Mouse (Mus musculus): ENCODE measurements around the gene Dazap2. TPM values are rescaled to one million over a fixed set of nuclear protein-coding genes. Genes with fewer than 3 reads are reported as not detected.

Gene Dazap2
- total and polyA plus RNA-seq, 3 experiments = 100 to 341 (median 233) TPM

DNA sequence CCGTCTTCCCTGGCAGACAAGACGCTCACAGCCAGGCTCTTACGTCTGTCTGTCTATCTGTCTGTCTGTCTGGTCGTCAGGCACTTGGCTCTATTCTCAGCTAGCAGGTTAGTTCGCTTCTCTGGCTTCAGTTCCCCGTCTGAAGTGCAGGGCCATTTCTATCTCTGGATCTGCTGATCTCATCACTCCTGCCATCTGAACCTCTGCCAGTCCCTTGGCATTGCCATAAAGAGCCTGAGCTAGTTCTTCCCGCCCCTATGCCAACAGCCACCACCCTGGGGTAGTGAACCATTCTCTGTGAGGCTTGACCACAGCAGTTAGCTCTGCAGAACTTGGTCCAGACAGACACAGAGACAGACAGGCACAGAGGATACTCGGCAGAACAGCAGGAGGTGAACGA, 45.2 kb downstream of the Dazap2 start:
- no peak for DNase-seq (ENCODE audit: low read depth, low spot score)
- Histone ChIP-seq H3K79me2 (ENCODE audit: control insufficient read depth, insufficient read depth, low read length, poor library complexity) (peaks cover 9% of the 10 kb centered on the region), H3K36me3 (ENCODE audit: control insufficient read depth in 1 of 2, insufficient read depth in 2 of 2, low read length in 2 of 2) (peaks cover 7 to 26% of the 10 kb centered on the region in 2 experiments), H3K9me3 (replicated peaks; ENCODE audit: insufficient read depth, low read length) (no peaks in the 10 kb centered on the region), H3K4me1 (ENCODE audit: control insufficient read depth in 1 of 2, insufficient read depth in 2 of 2, low read length in 2 of 2) (peaks cover 3 to 9% of the 10 kb centered on the region in 2 experiments), H3K4me3 (ENCODE audit: control insufficient read depth in 1 of 2, insufficient read depth in 1 of 2, low read depth in 2 of 2, low read length in 2 of 2) (no peak overlapping the region), H3K27ac (ENCODE audit: control insufficient read depth, low read depth, low read length) (no peak overlapping the region), H3K27me3 (ENCODE audit: control insufficient read depth in 1 of 2, insufficient read depth in 2 of 2, low read length in 2 of 2) (no peaks in the 10 kb centered on the region), H3K9ac (ENCODE audit: control insufficient read depth, low read depth, low read length, poor library complexity, severe bottlenecking) (no peak overlapping the region)
- TF ChIP-seq SMC3 (IDR thresholded peaks at IDR 0.05; ENCODE audit: low read depth, low read length) (no peak), POLR2AphosphoS2 (IDR thresholded peaks at IDR 0.05; ENCODE audit: low read length) (no peak), MAX (IDR thresholded peaks at IDR 0.05; ENCODE audit: low read length) (no peak), NRF1 (IDR thresholded peaks at IDR 0.05; ENCODE audit: insufficient read depth, low read depth, low read length, poor library complexity, severe bottlenecking) (no peak), ZC3H11A (IDR thresholded peaks at IDR 0.05; ENCODE audit: low read depth, low read length) (no peak), CHD2 (IDR thresholded peaks at IDR 0.05; ENCODE audit: low read length) (no peak), HCFC1 (IDR thresholded peaks at IDR 0.05; ENCODE audit: low read depth, low read length) (no peak), USF2 (IDR thresholded peaks at IDR 0.05; ENCODE audit: borderline replicate concordance in 1 of 2, insufficient read depth in 1 of 2, low read depth in 1 of 2, low read length in 2 of 2) (no peak), RAD21 (IDR thresholded peaks at IDR 0.05; ENCODE audit: low read depth, low read length) (no peak), POLR2AphosphoS5 (IDR thresholded peaks at IDR 0.05; ENCODE audit: borderline replicate concordance, low read depth, low read length) (no peak), MXI1 (IDR thresholded peaks at IDR 0.05; ENCODE audit: low read depth, low read length) (no peak), E2F4 (IDR thresholded peaks at IDR 0.05; ENCODE audit: borderline replicate concordance, low read depth, low read length) (no peak), USF1 (IDR thresholded peaks at IDR 0.05; ENCODE audit: low read depth, low read length) (no peak), ELF1 (IDR thresholded peaks at IDR 0.05; ENCODE audit: low read depth, low read length) (no peak), MYC (IDR thresholded peaks at IDR 0.05; ENCODE audit: low read depth, low read length) (no peak)

DNA sequence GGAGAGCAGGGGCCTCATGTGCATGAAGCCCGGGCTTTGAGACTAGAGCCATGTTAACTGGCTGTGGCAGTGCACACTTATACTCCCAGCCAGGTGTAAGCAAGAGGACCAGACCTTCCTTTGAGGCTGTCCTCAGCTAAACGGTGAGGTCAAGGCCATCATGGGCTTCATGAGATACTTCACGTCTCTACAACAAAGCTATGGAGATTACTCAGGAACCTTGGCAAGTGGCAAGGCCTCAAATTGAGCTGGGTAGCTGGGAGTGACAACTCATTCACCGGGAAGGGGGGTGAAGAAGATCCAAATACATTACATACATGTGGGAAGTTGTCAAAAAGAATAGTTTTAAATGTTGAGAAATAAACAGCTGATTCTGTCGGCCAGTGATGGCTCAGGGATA, 45.7 kb downstream of the Dazap2 start:
- peaks cover 8 to 14% of the 10 kb centered on the region in 2 experiments for H3K4me1 ChIP-seq (ENCODE audit: control insufficient read depth in 1 of 2, insufficient read depth in 2 of 2, low read length in 2 of 2)
- peaks cover 13% of the 10 kb centered on the region for H3K79me2 ChIP-seq (ENCODE audit: control insufficient read depth, insufficient read depth, low read length, poor library complexity)
- H3K36me3 ChIP-seq (ENCODE audit: control insufficient read depth in 1 of 2, insufficient read depth in 2 of 2, low read length in 2 of 2) = peaks cover 12 to 26% of the 10 kb centered on the region in 2 experiments
- no peaks in the 10 kb centered on the region for H3K9me3 ChIP-seq (replicated peaks; ENCODE audit: insufficient read depth, low read length)
- no peak overlapping the region for H3K9ac ChIP-seq (ENCODE audit: control insufficient read depth, low read depth, low read length, poor library complexity, severe bottlenecking)
- no peak overlapping the region for H3K4me3 ChIP-seq (ENCODE audit: control insufficient read depth in 1 of 2, insufficient read depth in 1 of 2, low read depth in 2 of 2, low read length in 2 of 2)
- no peak for DNase-seq (ENCODE audit: low read depth, low spot score)
- H3K27me3 ChIP-seq (ENCODE audit: control insufficient read depth in 1 of 2, insufficient read depth in 2 of 2, low read length in 2 of 2) = no peaks in the 10 kb centered on the region
- no peak overlapping the region for H3K27ac ChIP-seq (ENCODE audit: control insufficient read depth, low read depth, low read length)
- no peak for TF ChIP-seq MYC (IDR thresholded peaks at IDR 0.05; ENCODE audit: low read depth, low read length)
- TF ChIP-seq NELFE (IDR thresholded peaks at IDR 0.05; ENCODE audit: low read depth, low read length) = no peak
- TF ChIP-seq NRF1 (IDR thresholded peaks at IDR 0.05; ENCODE audit: insufficient read depth, low read depth, low read length, poor library complexity, severe bottlenecking) = no peak
- TF ChIP-seq ZMIZ1 (IDR thresholded peaks at IDR 0.05; ENCODE audit: low read depth, low read length) = no peak
- TF ChIP-seq SIN3A (IDR thresholded peaks at IDR 0.05; ENCODE audit: low read length) = no peak
- no peak for TF ChIP-seq JUND (IDR thresholded peaks at IDR 0.05; ENCODE audit: low read depth, low read length)
- TF ChIP-seq ELF1 (IDR thresholded peaks at IDR 0.05; ENCODE audit: low read depth, low read length) = no peak
- TF ChIP-seq USF2 (IDR thresholded peaks at IDR 0.05; ENCODE audit: borderline replicate concordance in 1 of 2, insufficient read depth in 1 of 2, low read depth in 1 of 2, low read length in 2 of 2) = no peak
- no peak for TF ChIP-seq BHLHE40 (IDR thresholded peaks at IDR 0.05; ENCODE audit: borderline replicate concordance, low read depth, low read length)
- no peak for TF ChIP-seq TBP (IDR thresholded peaks at IDR 0.05; ENCODE audit: low read depth, low read length)
- TF ChIP-seq POLR2AphosphoS2 (IDR thresholded peaks at IDR 0.05; ENCODE audit: low read length) = no peak

All from MEL (cell line).